Mouse (Mus musculus) heart, embryonic 14.5 days (tissue): Measurements from ENCODE around the gene Ppp5c. TPM values are rescaled to one million over a fixed set of nuclear protein-coding genes. Genes with fewer than 3 reads are reported as not detected.
A peak's percentile ranks its signal among the peaks of the same experiment; 100 is the strongest.

ENCODE experiments used
- ATAC-seq: fragments of 200-750 bp; cut with Nextera tagmentation; 2 replicates; pipeline ENCODE4 v1.8.0; 2017; ENCODE audit warnings: low read depth, moderate TSS enrichment; ENCODE audit not compliant: insufficient number of reproducible peaks, insufficient read depth, low FRiP score
- H3K27ac ChIP-seq, 2 experiments: fragments of 200-500 bp in 1 of 2; fragments of 300-500 bp in 1 of 2; sonication (generic) in 1 of 2; replicated peaks in 1 of 2; 2 replicates each; pipeline ENCODE4 v1.5.1; 2012 to 2014; ENCODE audit warnings: low read depth in 2 of 2, low read length in 2 of 2, control low read depth in 1 of 2, mild to moderate bottlenecking in 1 of 2, mixed read lengths in 1 of 2; ENCODE audit not compliant: control insufficient read depth in 1 of 2, insufficient read depth in 1 of 2
- H3K27me3 ChIP-seq: fragments of 300-500 bp; sonication (generic); 2 replicates; pipeline ENCODE4 v1.6.1; 2014; ENCODE audit warnings: mild to moderate bottlenecking, low read length, control low read depth; ENCODE audit not compliant: control insufficient read depth, insufficient read depth
- H3K36me3 ChIP-seq: fragments of 300-500 bp; sonication (generic); 2 replicates; pipeline ENCODE4 v1.6.1; 2014; ENCODE audit warnings: mild to moderate bottlenecking, control low read depth, low read length, mixed read lengths; ENCODE audit not compliant: control insufficient read depth, insufficient read depth
- H3K4me1 ChIP-seq, 2 experiments: fragments of 200-500 bp in 1 of 2; fragments of 300-500 bp in 1 of 2; sonication (generic) in 1 of 2; 2 replicates each; pipeline ENCODE4 v1.6.1; 2012 to 2014; ENCODE audit warnings: low read length in 2 of 2, control low read depth in 1 of 2, mixed read lengths in 1 of 2; ENCODE audit not compliant: control insufficient read depth in 2 of 2, insufficient read depth in 2 of 2
- H3K4me2 ChIP-seq: fragments of 300-500 bp; sonication (generic); 2 replicates; pipeline ENCODE4 v1.6.1; 2014; ENCODE audit warnings: mild to moderate bottlenecking, low read length
- H3K4me3 ChIP-seq, 2 experiments: fragments of 200-500 bp in 1 of 2; fragments of 300-500 bp in 1 of 2; sonication (generic) in 1 of 2; 2 replicates each; pipeline ENCODE4 v1.5.1; 2012 to 2014; ENCODE audit warnings: low read length in 2 of 2, mild to moderate bottlenecking in 2 of 2, control low read depth in 1 of 2, low read depth in 1 of 2, moderate library complexity in 1 of 2; ENCODE audit not compliant: control insufficient read depth in 1 of 2, insufficient read depth in 1 of 2
- H3K9ac ChIP-seq: fragments of 300-500 bp; sonication (generic); 2 replicates; pipeline ENCODE4 v1.6.1; 2014; ENCODE audit warnings: mild to moderate bottlenecking, low read length
- H3K9me3 ChIP-seq: fragments of 300-500 bp; sonication (generic); 2 replicates; pipeline ENCODE4 v1.6.1; 2016; ENCODE audit warnings: low read length, control low read depth; ENCODE audit not compliant: control insufficient read depth
- WGBS: fragments of 180-500 bp; shearing (Covaris S2); extraction: QIAGEN DNeasy Blood & Tissue Kit; methylation state at CpG from one replicate; pipeline ENCODE4 v1.1.7; 2014; 5-methylcytosine and 5-hydroxymethylcytosine counted together
- polyA plus RNA-seq: library from polyadenylated mRNA; unstranded; fragments of >200 nt; fragmentation: Nextera tagmentation; extraction: Ambion mirVana; gene quantifications from 2 replicates; pipeline ENCODE4 v1.2.1, GENCODE M21; 2014

The Ppp5c gene
- polyA plus RNA-seq, 1 experiment from 2014 or later = 89.1 TPM

- Histone ChIP-seq H3K27ac (peak overlapping the region in 1 of 2 experiments; percentile 56; a peak in 1 of 4 replicates), H3K27me3 (no peaks in the 10 kb centered on the region), H3K4me3 (no peak overlapping the region), H3K36me3 (no peaks in the 10 kb centered on the region), H3K4me2 (no peak overlapping the region), H3K9me3 (no peaks in the 10 kb centered on the region), H3K9ac (no peak overlapping the region), H3K4me1 (peaks cover 8 to 17% of the 10 kb centered on the region in 2 experiments)
- ATAC-seq = no peak
- WGBS = 68% methylated on average over 3 of the region's 3 CpGs
These were observed 56.6 kb downstream of the Ppp5c start for GRCm38 (mm10) chr7:16971160-16971559.

- no peak overlapping the region for H3K4me2 ChIP-seq
- H3K4me3 ChIP-seq = no peak overlapping the region
- no peak overlapping the region for H3K27ac ChIP-seq
- H3K9ac ChIP-seq = no peak overlapping the region
- peaks cover 4% of the 10 kb centered on the region in 2 experiments; a peak in 3 of 4 replicates for H3K4me1 ChIP-seq
- H3K27me3 ChIP-seq = no peaks in the 10 kb centered on the region
- ATAC-seq = no peak
- no peaks in the 10 kb centered on the region for H3K9me3 ChIP-seq
- no peaks in the 10 kb centered on the region for H3K36me3 ChIP-seq
- 84% methylated on average over 6 of the region's 6 CpGs for WGBS
These were observed 59.3 kb downstream of the Ppp5c start for GRCm38 (mm10) chr7:16968414-16968813.

DNA sequence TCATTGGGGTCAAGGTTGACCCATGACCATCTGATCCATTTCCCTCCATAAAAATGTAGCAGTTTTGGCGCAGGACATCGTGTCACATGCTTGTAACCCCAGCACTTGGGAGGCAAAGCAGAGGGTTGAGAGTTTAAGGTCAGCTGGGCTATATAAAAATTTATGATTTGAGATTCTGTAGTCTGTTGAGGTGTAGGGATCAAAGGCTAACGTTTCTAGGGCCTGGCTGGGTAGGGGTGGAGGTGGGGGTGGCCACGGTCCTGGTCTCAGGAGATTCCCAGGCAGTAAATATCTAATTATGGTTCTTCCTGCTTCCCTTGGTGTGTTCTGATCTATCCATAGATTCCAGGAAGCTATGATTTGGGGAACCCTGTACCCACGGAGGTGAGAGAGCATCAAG lies 66.0 kb downstream of the Ppp5c start:
- no peaks in the 10 kb centered on the region for H3K36me3 ChIP-seq
- no peak overlapping the region for H3K4me2 ChIP-seq
- H3K9ac ChIP-seq = no peak overlapping the region
- no peak overlapping the region for H3K27ac ChIP-seq
- H3K4me3 ChIP-seq = no peak overlapping the region
- 69% methylated on average over 5 of the region's 5 CpGs for WGBS
- H3K9me3 ChIP-seq = no peaks in the 10 kb centered on the region
- ATAC-seq = no peak
- H3K27me3 ChIP-seq = no peaks in the 10 kb centered on the region
- H3K4me1 ChIP-seq = no peaks in the 10 kb centered on the region

GRCm38 (mm10) chr7:16959539-16960187 lies 68.1 kb downstream of the Ppp5c start, which contains the start of gene Pnmal1:
Gene Pnmal1, plus strand, starts transcription at chr7:16959679.
- no peak for ATAC-seq
- H3K4me2 ChIP-seq = 0 out of 2 replicates have a peak within 1 kb of the TSS, but pooled peaks have one; percentile 11

DNA sequence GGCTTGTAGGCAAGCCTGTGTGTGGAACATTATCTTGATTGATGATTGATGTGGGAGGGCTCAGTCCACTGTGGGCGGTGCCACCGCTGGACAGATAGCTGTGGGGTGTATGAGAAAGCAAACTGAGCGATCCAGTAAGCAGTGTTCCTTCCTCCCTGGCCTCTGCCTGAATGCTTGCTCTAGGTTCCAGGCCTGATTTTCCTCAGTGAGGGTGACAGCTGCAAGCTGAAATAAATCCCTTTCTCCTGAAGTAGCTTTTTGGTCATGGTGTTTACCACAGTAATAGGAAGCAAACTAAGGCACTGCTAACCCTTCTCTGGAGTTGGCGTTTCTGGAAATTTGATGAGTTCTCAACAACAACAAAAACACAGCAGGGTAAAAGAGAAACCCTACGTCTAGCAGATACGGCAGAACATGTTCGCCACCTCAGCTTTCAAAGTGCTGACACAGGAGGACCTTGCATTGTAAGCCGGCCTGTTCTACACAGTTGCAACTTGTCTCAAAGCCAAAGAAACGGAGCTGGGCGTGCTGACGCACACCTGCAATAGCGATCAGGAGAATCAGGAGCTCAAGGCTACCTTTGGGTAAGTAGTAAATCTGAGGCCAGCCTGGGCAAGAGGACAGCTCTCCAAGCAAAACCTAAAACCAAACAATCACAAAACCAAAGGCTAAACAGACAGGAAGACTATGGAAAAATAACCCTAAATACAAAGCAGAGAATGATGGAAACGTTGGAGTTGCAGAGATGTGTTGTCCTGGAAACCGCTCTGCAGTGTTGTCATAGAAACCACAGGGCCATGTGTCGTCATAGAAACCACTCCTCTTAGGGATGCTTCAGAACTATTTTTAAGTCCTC lies 71.1 kb downstream of the Ppp5c start:
- H3K4me2 ChIP-seq = no peak overlapping the region
- no peaks in the 10 kb centered on the region for H3K27me3 ChIP-seq
- H3K9ac ChIP-seq = no peak overlapping the region
- no peaks in the 10 kb centered on the region for H3K36me3 ChIP-seq
- H3K4me1 ChIP-seq = no peaks in the 10 kb centered on the region
- ATAC-seq = no peak
- H3K9me3 ChIP-seq = no peaks in the 10 kb centered on the region
- H3K4me3 ChIP-seq = no peak overlapping the region
- WGBS = 64% methylated on average over 15 of the region's 15 CpGs
- H3K27ac ChIP-seq = no peak overlapping the region

More at GRCm38 (mm10) chr7:16959539-16960187, 68.1 kb downstream of the Ppp5c start, which contains the start of gene Pnmal1:
- 34% methylated on average over 17 of the region's 17 CpGs for WGBS
- no peaks in the 10 kb centered on the region for H3K36me3 ChIP-seq
- no peaks in the 10 kb centered on the region for H3K27me3 ChIP-seq
- no peak within 1 kb of the TSS for H3K27ac ChIP-seq
- H3K4me1 ChIP-seq = no peaks in the 10 kb centered on the region
- H3K9me3 ChIP-seq = no peaks in the 10 kb centered on the region
- H3K9ac ChIP-seq = no peak within 1 kb of the TSS
- no peak within 1 kb of the TSS for H3K4me3 ChIP-seq

DNA sequence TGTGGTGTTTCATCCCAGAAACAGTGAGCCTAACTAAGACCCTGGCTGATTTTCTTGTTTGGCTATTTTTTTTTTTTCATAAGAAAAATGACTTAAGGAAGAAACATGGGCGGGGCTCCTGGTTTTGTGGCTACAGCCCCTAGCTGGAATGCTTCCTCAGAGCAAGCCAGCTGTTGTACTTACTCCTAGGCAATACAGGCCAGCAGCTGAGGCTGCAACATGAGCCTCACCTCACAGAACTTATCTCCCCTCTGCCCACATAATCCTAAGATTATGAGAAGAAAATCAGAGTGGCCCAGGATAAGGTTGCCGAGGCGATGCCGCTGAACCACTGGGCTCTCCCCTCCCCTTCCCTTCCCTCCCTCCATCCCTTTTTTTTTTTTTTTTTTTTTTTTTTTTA lies 72.0 kb downstream of the Ppp5c start:
- no peak overlapping the region for H3K4me2 ChIP-seq

More for the DNA sequence above, 72.0 kb downstream of the Ppp5c start:
- Histone ChIP-seq H3K9me3 (no peaks in the 10 kb centered on the region), H3K36me3 (no peaks in the 10 kb centered on the region), H3K27ac (no peak overlapping the region), H3K4me3 (no peak overlapping the region), H3K4me1 (no peaks in the 10 kb centered on the region), H3K9ac (no peak overlapping the region), H3K27me3 (no peaks in the 10 kb centered on the region)
- ATAC-seq = no peak
- 71% methylated on average over 4 of the region's 4 CpGs for WGBS
